Mouse (Mus musculus): ENCODE measurements around the gene Pcare. TPM values are rescaled to one million over a fixed set of nuclear protein-coding genes. Genes with fewer than 3 reads are reported as not detected.

Gene Pcare
- polyA plus RNA-seq, 1 experiment = not detected

GRCm38 (mm10) chr17:71742156-71742555 is 10.5 kb downstream of the Pcare start:
- Histone ChIP-seq H3K4me3 (ENCODE audit: extremely low read depth, insufficient read depth, insufficient read length) (no peak overlapping the region), H3K36me3 (ENCODE audit: control insufficient read depth, insufficient read depth, low read length) (no peaks in the 10 kb centered on the region), H3K4me1 (ENCODE audit: control insufficient read depth, insufficient read depth, insufficient read length) (no peaks in the 10 kb centered on the region), H3K27ac (ENCODE audit: insufficient read depth, low read length) (no peak overlapping the region), H3K27me3 (ENCODE audit: control insufficient read depth, insufficient read depth, low read length) (no peaks in the 10 kb centered on the region)
- 87% methylated on average over 3 of the region's 3 CpGs for WGBS
- DNase-seq (ENCODE audit: low read depth in 1 of 2, low spot score in 2 of 2) = no peak
- TF ChIP-seq CTCF (IDR thresholded peaks at IDR 0.05; ENCODE audit: extremely low read depth, insufficient read depth, insufficient read length, insufficient replicate concordance) (no peak), POLR2A (IDR thresholded peaks at IDR 0.05; ENCODE audit: low read depth, low read length) (no peak)

- H3K27me3 ChIP-seq (ENCODE audit: control insufficient read depth, insufficient read depth, low read length) = no peaks in the 10 kb centered on the region
- DNase-seq (ENCODE audit: low read depth in 1 of 2, low spot score in 2 of 2) = no peak
- WGBS = 76% methylated on average over 3 of the region's 3 CpGs
- TF ChIP-seq CTCF (IDR thresholded peaks at IDR 0.05; ENCODE audit: extremely low read depth, insufficient read depth, insufficient read length, insufficient replicate concordance) (no peak), POLR2A (IDR thresholded peaks at IDR 0.05; ENCODE audit: low read depth, low read length) (no peak)
- no peak overlapping the region for H3K4me3 ChIP-seq (ENCODE audit: extremely low read depth, insufficient read depth, insufficient read length)
- no peak overlapping the region for H3K27ac ChIP-seq (ENCODE audit: insufficient read depth, low read length)
- H3K36me3 ChIP-seq (ENCODE audit: control insufficient read depth, insufficient read depth, low read length) = no peaks in the 10 kb centered on the region
- H3K4me1 ChIP-seq (ENCODE audit: control insufficient read depth, insufficient read depth, insufficient read length) = no peaks in the 10 kb centered on the region
Measured at GRCm38 (mm10) chr17:71736442-71736841, 16.3 kb downstream of the Pcare start.

DNA sequence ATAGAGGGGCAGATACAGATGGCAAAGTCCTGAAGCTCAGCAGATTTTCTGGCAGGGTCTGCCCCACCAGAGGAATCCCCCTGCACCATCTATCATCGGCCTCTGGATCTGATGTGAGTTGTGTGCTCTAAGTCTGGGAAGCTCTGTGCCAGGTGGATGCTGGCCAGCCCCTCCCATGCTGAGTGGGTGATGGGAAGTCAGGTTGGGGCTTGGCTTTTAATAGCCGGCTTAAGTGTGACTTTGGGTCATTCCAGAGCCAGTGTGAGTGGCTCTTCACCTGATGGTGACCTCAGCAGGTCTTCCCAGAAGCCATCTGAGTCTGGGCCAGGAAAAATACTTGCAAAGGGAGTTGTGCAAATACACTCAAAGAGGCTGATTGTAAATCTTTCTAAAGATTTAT is 22.0 kb downstream of the Pcare start:
- Histone ChIP-seq H3K36me3 (ENCODE audit: control insufficient read depth, insufficient read depth, low read length) (no peaks in the 10 kb centered on the region), H3K4me1 (ENCODE audit: control insufficient read depth, insufficient read depth, insufficient read length) (no peaks in the 10 kb centered on the region), H3K27me3 (ENCODE audit: control insufficient read depth, insufficient read depth, low read length) (no peaks in the 10 kb centered on the region), H3K27ac (ENCODE audit: insufficient read depth, low read length) (no peak overlapping the region), H3K4me3 (ENCODE audit: extremely low read depth, insufficient read depth, insufficient read length) (no peak overlapping the region)
- TF ChIP-seq POLR2A (IDR thresholded peaks at IDR 0.05; ENCODE audit: low read depth, low read length) (no peak), CTCF (IDR thresholded peaks at IDR 0.05; ENCODE audit: extremely low read depth, insufficient read depth, insufficient read length, insufficient replicate concordance) (no peak)
- 74% methylated on average over 2 of the region's 2 CpGs for WGBS
- no peak for DNase-seq (ENCODE audit: low read depth in 1 of 2, low spot score in 2 of 2)

- Histone ChIP-seq H3K36me3 (ENCODE audit: control insufficient read depth, insufficient read depth, low read length) (no peaks in the 10 kb centered on the region), H3K4me3 (ENCODE audit: extremely low read depth, insufficient read depth, insufficient read length) (no peak overlapping the region), H3K4me1 (ENCODE audit: control insufficient read depth, insufficient read depth, insufficient read length) (no peaks in the 10 kb centered on the region), H3K27ac (ENCODE audit: insufficient read depth, low read length) (no peak overlapping the region), H3K27me3 (ENCODE audit: control insufficient read depth, insufficient read depth, low read length) (no peaks in the 10 kb centered on the region; the same call in 1 of the 2 replicates)
- TF ChIP-seq POLR2A (IDR thresholded peaks at IDR 0.05; ENCODE audit: low read depth, low read length) = no peak
- TF ChIP-seq CTCF (IDR thresholded peaks at IDR 0.05; ENCODE audit: extremely low read depth, insufficient read depth, insufficient read length, insufficient replicate concordance) = no peak
- 69% methylated on average over 3 of the region's 3 CpGs for WGBS
- no peak for DNase-seq (ENCODE audit: low read depth in 1 of 2, low spot score in 2 of 2)
Measured at GRCm38 (mm10) chr17:71721019-71721418, 31.7 kb downstream of the Pcare start.

GRCm38 (mm10) chr17:71720434-71720833 is 32.3 kb downstream of the Pcare start:
- TF ChIP-seq POLR2A (IDR thresholded peaks at IDR 0.05; ENCODE audit: low read depth, low read length) (no peak), CTCF (IDR thresholded peaks at IDR 0.05; ENCODE audit: extremely low read depth, insufficient read depth, insufficient read length, insufficient replicate concordance) (no peak)
- H3K27me3 ChIP-seq (ENCODE audit: control insufficient read depth, insufficient read depth, low read length) = no peaks in the 10 kb centered on the region; the same call in 1 of the 2 replicates
- H3K27ac ChIP-seq (ENCODE audit: insufficient read depth, low read length) = no peak overlapping the region
- no peak overlapping the region for H3K4me3 ChIP-seq (ENCODE audit: extremely low read depth, insufficient read depth, insufficient read length)
- H3K4me1 ChIP-seq (ENCODE audit: control insufficient read depth, insufficient read depth, insufficient read length) = no peaks in the 10 kb centered on the region
- H3K36me3 ChIP-seq (ENCODE audit: control insufficient read depth, insufficient read depth, low read length) = no peaks in the 10 kb centered on the region
- DNase-seq (ENCODE audit: low read depth in 1 of 2, low spot score in 2 of 2) = no peak

DNA sequence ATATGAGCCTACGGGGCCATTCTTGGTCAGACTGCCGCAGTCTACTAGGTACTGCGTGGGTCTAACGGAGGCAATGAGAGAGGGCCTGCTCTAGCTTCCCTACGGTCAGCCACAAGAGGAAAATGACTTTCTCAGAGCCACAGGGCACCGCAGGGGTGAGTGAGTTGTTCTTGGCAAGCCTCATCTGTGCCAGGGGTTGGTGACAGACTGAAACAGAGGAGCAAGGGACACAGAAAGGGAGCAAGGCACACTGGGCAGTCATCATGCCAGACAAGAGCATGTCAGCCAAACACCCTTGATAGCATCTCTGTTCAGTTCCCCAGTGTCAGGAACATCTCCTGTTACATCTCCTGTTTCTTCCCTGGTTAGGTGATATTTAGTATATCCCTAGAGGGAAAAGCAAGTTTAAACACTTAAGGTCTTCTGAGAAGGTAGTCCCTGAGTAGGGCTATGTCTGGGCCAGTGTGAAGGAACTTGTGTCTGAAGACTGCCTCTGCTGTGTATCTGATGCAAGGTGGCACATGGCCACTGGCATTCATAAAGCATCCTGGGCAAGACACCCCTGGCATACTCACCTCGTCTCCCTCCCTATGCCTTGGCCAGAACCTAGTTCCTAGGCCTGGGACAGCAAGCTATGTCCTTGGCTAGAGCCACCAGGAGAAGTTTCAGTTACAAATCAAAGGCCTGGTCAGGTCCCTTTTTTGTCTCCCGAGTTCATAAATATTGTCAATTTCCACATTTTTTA is 34.6 kb downstream of the Pcare start:
- Histone ChIP-seq H3K27ac (ENCODE audit: insufficient read depth, low read length) (no peak overlapping the region), H3K4me3 (ENCODE audit: extremely low read depth, insufficient read depth, insufficient read length) (no peak overlapping the region), H3K36me3 (ENCODE audit: control insufficient read depth, insufficient read depth, low read length) (no peaks in the 10 kb centered on the region), H3K4me1 (ENCODE audit: control insufficient read depth, insufficient read depth, insufficient read length) (no peaks in the 10 kb centered on the region), H3K27me3 (ENCODE audit: control insufficient read depth, insufficient read depth, low read length) (no peaks in the 10 kb centered on the region; the same call in 1 of the 2 replicates)
- DNase-seq (ENCODE audit: low read depth in 1 of 2, low spot score in 2 of 2) = no peak
- TF ChIP-seq POLR2A (IDR thresholded peaks at IDR 0.05; ENCODE audit: low read depth, low read length) (no peak), CTCF (IDR thresholded peaks at IDR 0.05; ENCODE audit: extremely low read depth, insufficient read depth, insufficient read length, insufficient replicate concordance) (no peak)
- 88% methylated on average over 8 of the region's 8 CpGs for WGBS

GRCm38 (mm10) chr17:71715034-71715433 is 37.7 kb downstream of the Pcare start:
- DNase-seq (ENCODE audit: low read depth in 1 of 2, low spot score in 2 of 2) = no peak
- Histone ChIP-seq H3K27ac (ENCODE audit: insufficient read depth, low read length) (no peak overlapping the region), H3K4me3 (ENCODE audit: extremely low read depth, insufficient read depth, insufficient read length) (no peak overlapping the region), H3K4me1 (ENCODE audit: control insufficient read depth, insufficient read depth, insufficient read length) (no peaks in the 10 kb centered on the region), H3K36me3 (ENCODE audit: control insufficient read depth, insufficient read depth, low read length) (no peaks in the 10 kb centered on the region), H3K27me3 (ENCODE audit: control insufficient read depth, insufficient read depth, low read length) (no peaks in the 10 kb centered on the region)
- TF ChIP-seq CTCF (IDR thresholded peaks at IDR 0.05; ENCODE audit: extremely low read depth, insufficient read depth, insufficient read length, insufficient replicate concordance) = no peak
- TF ChIP-seq POLR2A (IDR thresholded peaks at IDR 0.05; ENCODE audit: low read depth, low read length) = no peak
- 79% methylated on average over 3 of the region's 3 CpGs for WGBS

Data from spleen, adult 2 months (tissue).